Mouse (Mus musculus) thymus, adult 2 months (tissue): ENCODE data around the gene Kdm1a. TPM values are rescaled to one million over a fixed set of nuclear protein-coding genes. Genes with fewer than 3 reads are reported as not detected.

Source experiments
- DNase-seq: peaks from one replicate; pipeline ENCODE4 v3.0.0; 2021
- H3K27ac ChIP-seq: fragments of 200-500 bp; 2 replicates; pipeline ENCODE4 v1.5.1; 2012; ENCODE audit warnings: low read length, control low read depth; ENCODE audit not compliant: control insufficient read depth, insufficient read depth
- H3K27me3 ChIP-seq: fragments of 200-500 bp; 2 replicates; pipeline ENCODE4 v1.6.1; 2012; ENCODE audit warnings: mild to moderate bottlenecking, low read length, moderate library complexity, mixed read lengths; ENCODE audit not compliant: control insufficient read depth, insufficient read depth
- H3K36me3 ChIP-seq: fragments of 200-500 bp; 2 replicates; pipeline ENCODE4 v1.6.1; 2012; ENCODE audit warnings: mild to moderate bottlenecking, low read length, moderate library complexity; ENCODE audit not compliant: control insufficient read depth, insufficient read depth
- H3K4me1 ChIP-seq: fragments of 200-500 bp; replicated peaks from 2 replicates; pipeline ENCODE4 v1.6.1; 2012; ENCODE audit warnings: low read length; ENCODE audit not compliant: control insufficient read depth, insufficient read depth
- H3K4me3 ChIP-seq: fragments of 200-500 bp; 2 replicates; pipeline ENCODE4 v1.5.1; 2012; ENCODE audit warnings: mild to moderate bottlenecking, low read length, control low read depth, moderate library complexity; ENCODE audit not compliant: control insufficient read depth, insufficient read depth
- CTCF ChIP-seq: fragments of 200-500 bp; IDR thresholded peaks from 2 replicates; pipeline ENCODE4 v1.5.1; 2012; ENCODE audit warnings: mild to moderate bottlenecking, control low read depth, low read length, moderate library complexity, borderline replicate concordance; ENCODE audit not compliant: control insufficient read depth, poor library complexity, insufficient read depth; ENCODE audit errors: extremely low read depth
- POLR2A ChIP-seq: fragments of 200-500 bp; IDR thresholded peaks from 2 replicates; pipeline ENCODE4 v1.6.1; 2012; ENCODE audit warnings: mild to moderate bottlenecking, low read length, control low read depth, moderate library complexity; ENCODE audit not compliant: control insufficient read depth, poor library complexity, insufficient read depth; ENCODE audit errors: extremely low read depth
- WGBS: fragments of 180-500 bp; shearing (Covaris S2); methylation state at CpG from one replicate; pipeline ENCODE4 v1.1.7; 2018; 5-methylcytosine and 5-hydroxymethylcytosine counted together
- polyA plus RNA-seq: library from polyadenylated mRNA; depleted of rRNA; stranded (reverse); fragments of >200 nt; gene quantifications from 2 replicates; pipeline ENCODE4 v1.2.3, GENCODE M21; 2012

Kdm1a gene
- polyA plus RNA-seq, 1 experiment: 70.4 TPM

DNA sequence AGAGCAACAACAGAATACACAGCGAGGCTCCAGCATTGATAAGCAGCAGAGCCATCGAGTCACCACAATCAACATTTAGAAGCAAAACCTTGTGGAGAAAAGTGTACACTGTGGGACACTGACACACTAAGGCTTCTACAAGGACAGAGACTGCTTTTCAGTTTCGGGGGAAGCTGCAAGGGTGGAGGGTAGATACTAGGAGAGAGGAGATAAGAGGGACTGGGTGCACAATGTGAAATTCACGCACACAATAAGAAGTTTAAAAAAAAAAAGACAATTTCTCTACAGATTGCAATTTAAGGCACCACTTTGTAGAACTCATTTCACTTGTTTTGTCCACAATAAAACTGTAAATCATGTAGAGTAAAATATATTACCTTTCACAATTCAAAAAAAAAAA is 14.5 kb downstream of the Kdm1a start:
- TF ChIP-seq POLR2A (no peak), CTCF (no peak)
- Histone ChIP-seq H3K36me3 (peaks cover 23% of the 10 kb centered on the region), H3K4me1 (no peaks in the 10 kb centered on the region), H3K4me3 (no peak overlapping the region), H3K27me3 (no peaks in the 10 kb centered on the region), H3K27ac (no peak overlapping the region)
- no peak for DNase-seq
- 96% methylated on average over 4 of the region's 4 CpGs for WGBS

DNA sequence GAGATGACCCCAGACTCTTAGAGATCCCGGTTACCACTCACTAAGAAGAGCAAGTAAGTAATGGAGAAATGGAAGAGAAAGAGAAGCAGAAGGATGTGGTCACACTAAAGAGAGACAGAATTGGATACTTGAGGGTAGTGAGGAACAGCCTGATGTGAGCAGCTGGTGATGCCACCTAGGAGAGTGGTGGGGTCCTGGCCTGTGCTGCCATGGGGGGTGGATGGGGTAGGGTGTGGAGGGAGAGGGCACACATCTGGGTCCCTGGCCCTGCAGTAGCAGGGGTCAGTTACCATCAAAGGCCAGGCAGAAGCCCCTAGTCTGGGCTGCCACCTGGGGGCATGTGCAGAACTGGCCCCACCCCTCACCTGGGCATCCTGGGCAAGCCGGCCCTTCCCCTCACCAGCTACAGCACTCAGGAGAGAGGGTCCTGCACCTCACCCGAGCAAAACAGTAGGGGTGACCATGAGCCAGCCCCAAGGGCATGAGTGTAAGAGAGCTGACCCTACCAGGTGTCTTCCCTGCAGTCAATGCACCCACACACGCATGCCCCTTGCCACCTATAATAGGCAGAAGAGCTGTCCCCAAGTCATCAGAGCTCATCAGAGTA is 15.2 kb downstream of the Kdm1a start:
- H3K4me3 ChIP-seq: no peak overlapping the region

DNA sequence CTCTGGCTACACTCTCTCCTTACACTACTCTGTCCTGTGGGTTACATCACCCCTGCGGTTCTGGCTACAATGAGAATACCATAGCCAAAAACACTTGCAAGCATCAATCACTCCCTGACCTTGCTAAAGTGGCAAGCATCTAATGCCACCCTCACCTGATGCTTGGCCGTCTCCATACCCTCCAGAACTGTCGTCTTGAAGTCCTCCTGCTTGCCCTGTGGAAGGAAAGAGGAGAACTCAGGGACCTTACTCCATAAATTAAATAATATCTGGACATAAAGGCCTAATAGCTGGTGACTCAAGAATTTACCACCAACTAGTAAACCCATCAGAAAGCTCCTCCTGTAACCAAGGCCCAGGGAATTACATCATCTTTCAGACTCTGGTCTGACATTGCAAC is 20.6 kb downstream of the Kdm1a start:
- 95% methylated on average over 3 of the region's 3 CpGs for WGBS

More for the DNA sequence above, 15.2 kb downstream of the Kdm1a start:
- no peaks in the 10 kb centered on the region for H3K27me3 ChIP-seq
- H3K27ac ChIP-seq: no peak overlapping the region
- TF ChIP-seq POLR2A (no peak), CTCF (no peak)
- WGBS: 97% methylated on average over 4 of the region's 4 CpGs
- peaks cover 21% of the 10 kb centered on the region for H3K36me3 ChIP-seq
- no peak for DNase-seq
- H3K4me1 ChIP-seq: no peaks in the 10 kb centered on the region

DNA sequence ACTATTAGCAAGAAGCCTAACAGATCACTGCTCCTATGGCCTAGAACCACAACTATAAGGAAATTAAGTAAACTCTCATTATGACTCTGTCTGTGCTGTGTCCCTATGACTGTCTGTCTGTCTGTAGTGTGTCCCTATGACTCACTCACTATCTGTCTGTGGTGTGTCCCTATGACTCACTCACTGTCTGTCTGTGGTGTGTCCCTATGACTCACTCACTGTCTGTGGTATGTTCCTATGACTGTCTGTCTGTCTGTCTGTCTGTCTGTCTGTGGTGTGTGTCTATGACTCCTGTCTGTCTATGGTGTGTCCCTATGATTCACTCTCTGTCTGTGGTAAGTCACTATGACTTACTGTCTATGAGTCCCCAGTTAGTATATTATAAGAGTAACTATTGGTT is 32.5 kb downstream of the Kdm1a start:
- H3K36me3 ChIP-seq: peaks cover 50% of the 10 kb centered on the region
- TF ChIP-seq CTCF (no peak), POLR2A (no peak)
- H3K27me3 ChIP-seq: no peaks in the 10 kb centered on the region
- H3K4me3 ChIP-seq: no peak overlapping the region
- DNase-seq: no peak
- no peaks in the 10 kb centered on the region for H3K4me1 ChIP-seq
- no peak overlapping the region for H3K27ac ChIP-seq

More for the DNA sequence above, 20.6 kb downstream of the Kdm1a start:
- Histone ChIP-seq H3K27me3 (no peaks in the 10 kb centered on the region), H3K27ac (no peak overlapping the region), H3K4me1 (no peaks in the 10 kb centered on the region), H3K4me3 (no peak overlapping the region), H3K36me3 (no peaks in the 10 kb centered on the region)
- DNase-seq: no peak
- TF ChIP-seq CTCF (no peak), POLR2A (no peak)

DNA sequence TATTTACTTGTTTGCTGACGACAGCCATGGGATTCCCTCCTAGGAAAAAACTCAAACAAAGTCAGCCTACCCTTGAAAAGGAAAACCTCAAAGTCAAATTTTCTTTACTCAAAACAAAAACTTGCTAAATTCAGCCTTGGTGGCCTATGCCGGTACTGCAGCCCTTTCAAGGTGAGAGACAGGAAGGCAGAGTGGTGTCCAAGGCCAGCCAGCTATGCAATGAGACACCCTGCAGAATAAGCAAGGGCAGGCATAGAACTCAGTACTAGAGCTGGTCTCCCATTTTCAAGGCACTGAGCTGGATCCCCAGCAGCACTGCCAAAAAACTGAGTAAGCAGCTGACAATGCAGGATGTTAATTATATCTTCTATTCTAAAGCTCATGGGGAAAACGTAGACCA is 33.9 kb downstream of the Kdm1a start:
- Histone ChIP-seq H3K4me1 (no peaks in the 10 kb centered on the region), H3K27me3 (no peaks in the 10 kb centered on the region), H3K27ac (no peak overlapping the region), H3K4me3 (no peak overlapping the region), H3K36me3 (peaks cover 50% of the 10 kb centered on the region)
- 91% methylated on average over 3 of the region's 3 CpGs for WGBS
- DNase-seq: peak; percentile 8
- TF ChIP-seq CTCF: no peak

DNA sequence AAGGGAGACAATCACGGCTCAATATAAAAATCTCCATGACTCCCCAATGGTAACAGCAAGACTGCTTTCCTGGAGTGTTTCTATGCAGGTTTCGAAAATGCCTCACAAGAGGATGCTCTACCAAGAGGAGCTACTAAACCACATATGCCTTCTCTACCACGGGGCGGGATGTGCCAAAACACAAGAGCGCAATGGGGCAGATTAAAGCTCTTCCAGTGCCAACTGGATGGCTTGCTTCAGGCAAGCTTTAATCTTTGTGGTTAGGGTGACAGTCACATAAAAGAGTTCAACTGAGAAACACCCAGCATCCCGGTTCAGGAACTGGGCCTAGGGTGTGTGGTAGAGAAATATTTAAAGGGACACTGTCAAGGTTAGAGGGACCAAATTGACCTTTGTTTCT is 39.8 kb downstream of the Kdm1a start:
- 45% methylated on average over 6 of the region's 6 CpGs for WGBS
- Histone ChIP-seq H3K4me3 (no peak overlapping the region), H3K27ac (no peak overlapping the region), H3K27me3 (no peaks in the 10 kb centered on the region), H3K36me3 (peaks cover 61% of the 10 kb centered on the region), H3K4me1 (no peaks in the 10 kb centered on the region)
- no peak for DNase-seq
- TF ChIP-seq CTCF: no peak
- TF ChIP-seq POLR2A: no peak
